Mouse (Mus musculus): ENCODE results near the gene Cped1. TPM values are rescaled to one million over a fixed set of nuclear protein-coding genes. Genes with fewer than 3 reads are reported as not detected.
"Not testable (repeated sequence)": the region's sequence is repeated elsewhere in the genome, so short reads cannot be mapped to it uniquely, and the experiment has no call there.

Gene Cped1
- polyA plus RNA-seq, 1 experiment from 2014 or later = 4.8 TPM

GRCm38 (mm10) chr6:22262519-22262918, 276.8 kb downstream of the Cped1 start:
- Histone ChIP-seq H3K36me3 (ENCODE audit: control insufficient read depth, insufficient read depth) (no peaks in the 10 kb centered on the region), H3K9ac (ENCODE audit: low read length) (no peak overlapping the region), H3K9me3 (replicated peaks; ENCODE audit: control insufficient read depth, low read length) (no peaks in the 10 kb centered on the region), H3K4me3 (ENCODE audit: low read length) (no peak overlapping the region), H3K27me3 (ENCODE audit: control insufficient read depth, insufficient read depth, low read length) (no peaks in the 10 kb centered on the region), H3K4me1 (ENCODE audit: control insufficient read depth, insufficient read depth, low read length) (no peaks in the 10 kb centered on the region), H3K27ac (ENCODE audit: low read length) (no peak overlapping the region), H3K4me2 (ENCODE audit: low read depth, low read length) (no peak overlapping the region)
- 48% methylated on average over 4 of the region's 4 CpGs for WGBS
- ATAC-seq (replicated peaks; ENCODE audit: extremely low read depth, insufficient read depth, low FRiP score) = peak; percentile 58; the same call in 1 of the 2 replicates

GRCm38 (mm10) chr6:22264094-22264493, 278.4 kb downstream of the Cped1 start:
- not testable (repeated sequence) for H3K27ac ChIP-seq (ENCODE audit: low read length); H3K27me3 ChIP-seq (ENCODE audit: control insufficient read depth, insufficient read depth, low read length); H3K9me3 ChIP-seq (replicated peaks; ENCODE audit: control insufficient read depth, low read length); H3K4me2 ChIP-seq (ENCODE audit: low read depth, low read length); H3K36me3 ChIP-seq (ENCODE audit: control insufficient read depth, insufficient read depth); ATAC-seq (replicated peaks; ENCODE audit: extremely low read depth, insufficient read depth, low FRiP score); H3K4me3 ChIP-seq (ENCODE audit: low read length); H3K4me1 ChIP-seq (ENCODE audit: control insufficient read depth, insufficient read depth, low read length); H3K9ac ChIP-seq (ENCODE audit: low read length)
- WGBS = 81% methylated on average over 8 of the region's 8 CpGs

GRCm38 (mm10) chr6:22266018-22266417, 280.3 kb downstream of the Cped1 start:
- Histone ChIP-seq H3K9ac (ENCODE audit: low read length) (no peak overlapping the region), H3K4me1 (ENCODE audit: control insufficient read depth, insufficient read depth, low read length) (peaks cover 4% of the 10 kb centered on the region; the same call in 1 of the 2 replicates), H3K4me2 (ENCODE audit: low read depth, low read length) (no peak overlapping the region), H3K9me3 (replicated peaks; ENCODE audit: control insufficient read depth, low read length) (no peaks in the 10 kb centered on the region), H3K27ac (ENCODE audit: low read length) (no peak overlapping the region), H3K36me3 (ENCODE audit: control insufficient read depth, insufficient read depth) (no peaks in the 10 kb centered on the region), H3K27me3 (ENCODE audit: control insufficient read depth, insufficient read depth, low read length) (no peaks in the 10 kb centered on the region), H3K4me3 (ENCODE audit: low read length) (no peak overlapping the region)
- ATAC-seq (replicated peaks; ENCODE audit: extremely low read depth, insufficient read depth, low FRiP score) = no peak
- WGBS = 74% methylated on average over 4 of the region's 4 CpGs

- Histone ChIP-seq H3K4me1 (ENCODE audit: control insufficient read depth, insufficient read depth, low read length) (peaks cover 4% of the 10 kb centered on the region; the same call in 1 of the 2 replicates), H3K27me3 (ENCODE audit: control insufficient read depth, insufficient read depth, low read length) (no peaks in the 10 kb centered on the region), H3K27ac (ENCODE audit: low read length) (no peak overlapping the region), H3K36me3 (ENCODE audit: control insufficient read depth, insufficient read depth) (no peaks in the 10 kb centered on the region), H3K9ac (ENCODE audit: low read length) (no peak overlapping the region), H3K4me3 (ENCODE audit: low read length) (no peak overlapping the region), H3K9me3 (replicated peaks; ENCODE audit: control insufficient read depth, low read length) (no peaks in the 10 kb centered on the region), H3K4me2 (ENCODE audit: low read depth, low read length) (no peak overlapping the region)
- WGBS = 75% methylated on average over 5 of the region's 5 CpGs
- ATAC-seq (replicated peaks; ENCODE audit: extremely low read depth, insufficient read depth, low FRiP score) = no peak
Observed at GRCm38 (mm10) chr6:22267807-22268667, 282.3 kb downstream of the Cped1 start.

- no peak for ATAC-seq (replicated peaks; ENCODE audit: extremely low read depth, insufficient read depth, low FRiP score)
- Histone ChIP-seq H3K27ac (ENCODE audit: low read length) (no peak overlapping the region), H3K27me3 (ENCODE audit: control insufficient read depth, insufficient read depth, low read length) (no peaks in the 10 kb centered on the region), H3K9ac (ENCODE audit: low read length) (no peak overlapping the region), H3K4me2 (ENCODE audit: low read depth, low read length) (no peak overlapping the region), H3K36me3 (ENCODE audit: control insufficient read depth, insufficient read depth) (no peaks in the 10 kb centered on the region), H3K4me3 (ENCODE audit: low read length) (no peak overlapping the region), H3K4me1 (ENCODE audit: control insufficient read depth, insufficient read depth, low read length) (peaks cover 4% of the 10 kb centered on the region; the same call in 1 of the 2 replicates), H3K9me3 (replicated peaks; ENCODE audit: control insufficient read depth, low read length) (no peaks in the 10 kb centered on the region)
Observed at GRCm38 (mm10) chr6:22268677-22269076, 283.0 kb downstream of the Cped1 start.

GRCm38 (mm10) chr6:22269840-22270521, 284.3 kb downstream of the Cped1 start:
- WGBS = 45% methylated on average over 8 of the region's 8 CpGs
- no peaks in the 10 kb centered on the region for H3K27me3 ChIP-seq (ENCODE audit: control insufficient read depth, insufficient read depth, low read length)
- H3K27ac ChIP-seq (ENCODE audit: low read length) = no peak overlapping the region
- H3K9ac ChIP-seq (ENCODE audit: low read length) = no peak overlapping the region
- H3K4me3 ChIP-seq (ENCODE audit: low read length) = no peak overlapping the region
- no peak for ATAC-seq (replicated peaks; ENCODE audit: extremely low read depth, insufficient read depth, low FRiP score)
- H3K4me2 ChIP-seq (ENCODE audit: low read depth, low read length) = no peak overlapping the region
- peaks cover 4% of the 10 kb centered on the region; the same call in 1 of the 2 replicates for H3K4me1 ChIP-seq (ENCODE audit: control insufficient read depth, insufficient read depth, low read length)
- H3K36me3 ChIP-seq (ENCODE audit: control insufficient read depth, insufficient read depth) = no peaks in the 10 kb centered on the region
- H3K9me3 ChIP-seq (replicated peaks; ENCODE audit: control insufficient read depth, low read length) = no peaks in the 10 kb centered on the region

GRCm38 (mm10) chr6:22277941-22278340, 292.2 kb downstream of the Cped1 start:
- no peaks in the 10 kb centered on the region for H3K27me3 ChIP-seq (ENCODE audit: control insufficient read depth, insufficient read depth, low read length)
- no peak for ATAC-seq (replicated peaks; ENCODE audit: extremely low read depth, insufficient read depth, low FRiP score)
- no peak overlapping the region for H3K4me2 ChIP-seq (ENCODE audit: low read depth, low read length)
- H3K36me3 ChIP-seq (ENCODE audit: control insufficient read depth, insufficient read depth) = no peaks in the 10 kb centered on the region
- H3K4me3 ChIP-seq (ENCODE audit: low read length) = no peak overlapping the region
- no peak overlapping the region for H3K27ac ChIP-seq (ENCODE audit: low read length)
- H3K9me3 ChIP-seq (replicated peaks; ENCODE audit: control insufficient read depth, low read length) = no peaks in the 10 kb centered on the region
- H3K4me1 ChIP-seq (ENCODE audit: control insufficient read depth, insufficient read depth, low read length) = 0 out of 2 replicates have a peak, but pooled peaks cover 3% of the 10 kb centered on the region
- 89% methylated on average over 3 of the region's 3 CpGs for WGBS
- H3K9ac ChIP-seq (ENCODE audit: low read length) = no peak overlapping the region

- no peaks in the 10 kb centered on the region for H3K9me3 ChIP-seq (replicated peaks; ENCODE audit: control insufficient read depth, low read length)
- no peak for ATAC-seq (replicated peaks; ENCODE audit: extremely low read depth, insufficient read depth, low FRiP score)
- H3K27me3 ChIP-seq (ENCODE audit: control insufficient read depth, insufficient read depth, low read length) = no peaks in the 10 kb centered on the region
- 0 out of 2 replicates have a peak, but pooled peaks cover 3% of the 10 kb centered on the region for H3K4me1 ChIP-seq (ENCODE audit: control insufficient read depth, insufficient read depth, low read length)
- no peaks in the 10 kb centered on the region for H3K36me3 ChIP-seq (ENCODE audit: control insufficient read depth, insufficient read depth)
- H3K4me3 ChIP-seq (ENCODE audit: low read length) = no peak overlapping the region
- H3K4me2 ChIP-seq (ENCODE audit: low read depth, low read length) = 0 out of 2 replicates have a peak overlapping the region, but pooled peaks have one; percentile 13
- no peak overlapping the region for H3K9ac ChIP-seq (ENCODE audit: low read length)
- WGBS = 52% methylated on average over 14 of the region's 14 CpGs
- no peak overlapping the region; the same call in 1 of the 2 replicates for H3K27ac ChIP-seq (ENCODE audit: low read length)
Observed at GRCm38 (mm10) chr6:22280217-22280861, 294.6 kb downstream of the Cped1 start.

Data from heart, embryonic 16.5 days (tissue).